Mouse (Mus musculus) neural tube, embryonic 15.5 days (tissue): Measurements from ENCODE around the gene Mmp14. TPM values are rescaled to one million over a fixed set of nuclear protein-coding genes. Genes with fewer than 3 reads are reported as not detected.
A peak's percentile ranks its signal among the peaks of the same experiment; 100 is the strongest.

Source experiments
- ATAC-seq: fragments of 200-750 bp; cut with Nextera tagmentation; 2 replicates; pipeline ENCODE4 v1.8.0; 2017; ENCODE audit warnings: mild to moderate bottlenecking, moderate TSS enrichment, moderate library complexity; ENCODE audit not compliant: low FRiP score
- H3K27ac ChIP-seq: fragments of 300-500 bp; sonication (generic); replicated peaks from 2 replicates; pipeline ENCODE4 v1.5.1; 2015; ENCODE audit warnings: mild to moderate bottlenecking, inconsistent platforms
- H3K27me3 ChIP-seq: fragments of 300-500 bp; sonication (generic); replicated peaks from 2 replicates; pipeline ENCODE4 v1.6.1; 2015; ENCODE audit warnings: inconsistent platforms
- H3K36me3 ChIP-seq: fragments of 300-500 bp; sonication (generic); 2 replicates; pipeline ENCODE4 v1.6.1; 2015; ENCODE audit warnings: inconsistent platforms
- H3K4me1 ChIP-seq: fragments of 300-500 bp; sonication (generic); 2 replicates; pipeline ENCODE4 v1.6.1; 2015; ENCODE audit warnings: inconsistent platforms
- H3K4me2 ChIP-seq: fragments of 300-500 bp; sonication (generic); 2 replicates; pipeline ENCODE4 v1.6.1; 2015; ENCODE audit warnings: inconsistent platforms, mild to moderate bottlenecking, moderate library complexity
- H3K4me3 ChIP-seq: fragments of 300-500 bp; sonication (generic); replicated peaks from 2 replicates; pipeline ENCODE4 v1.5.1; 2015; ENCODE audit warnings: mild to moderate bottlenecking, inconsistent platforms
- H3K9ac ChIP-seq: fragments of 300-500 bp; sonication (generic); replicated peaks from 2 replicates; pipeline ENCODE4 v1.6.1; 2015; ENCODE audit warnings: mild to moderate bottlenecking, inconsistent platforms
- H3K9me3 ChIP-seq: fragments of 300-500 bp; sonication (generic); replicated peaks from 2 replicates; pipeline ENCODE4 v1.6.1; 2016; ENCODE audit warnings: inconsistent platforms
- WGBS: fragments of 180-500 bp; shearing (Covaris S2); methylation state at CpG from one replicate; pipeline ENCODE4 v1.1.7; 2015; ENCODE audit warnings: mixed read lengths; 5-methylcytosine and 5-hydroxymethylcytosine counted together
- polyA plus RNA-seq: library from polyadenylated mRNA; unstranded; fragments of >200 nt; fragmentation: Nextera tagmentation; extraction: Ambion mirVana; gene quantifications from 2 replicates; pipeline ENCODE4 v1.2.1, GENCODE M21; 2015

Gene Mmp14
- polyA plus RNA-seq, 1 experiment from 2014 or later = 40.7 TPM

DNA sequence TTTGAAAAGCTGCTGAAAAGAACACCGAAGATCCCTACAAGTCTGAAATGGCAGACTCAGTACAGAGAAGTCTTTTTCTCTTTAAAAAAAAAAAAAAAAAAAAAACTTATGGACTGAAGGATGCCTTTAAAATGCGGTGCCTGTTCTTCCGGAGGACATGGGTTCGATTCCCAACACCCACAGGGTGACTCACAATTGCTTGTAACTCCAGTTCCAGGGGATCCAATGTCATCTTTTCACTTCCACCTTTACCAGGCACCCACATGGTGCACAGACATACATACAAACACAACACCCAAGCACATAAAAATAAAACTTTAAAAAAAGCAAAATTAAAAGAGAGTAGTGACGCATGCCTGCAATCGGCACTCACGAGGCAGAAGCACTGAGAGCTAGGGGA is 3.7 kb upstream of the Mmp14 start:
- Histone ChIP-seq H3K4me1 (peaks cover 61% of the 10 kb centered on the region), H3K9ac (peak overlapping the region; percentile 83; the same call in 1 of the 2 replicates), H3K27ac (no peak overlapping the region), H3K9me3 (no peaks in the 10 kb centered on the region; the same call in 1 of the 2 replicates), H3K27me3 (peaks cover 10% of the 10 kb centered on the region; the same call in 1 of the 2 replicates), H3K4me2 (peak overlapping the region; percentile 66), H3K36me3 (peaks cover 13% of the 10 kb centered on the region; the same call in 1 of the 2 replicates), H3K4me3 (peak overlapping the region; percentile 89)
- 93% methylated on average over 7 of the region's 7 CpGs for WGBS
- no peak for ATAC-seq

DNA sequence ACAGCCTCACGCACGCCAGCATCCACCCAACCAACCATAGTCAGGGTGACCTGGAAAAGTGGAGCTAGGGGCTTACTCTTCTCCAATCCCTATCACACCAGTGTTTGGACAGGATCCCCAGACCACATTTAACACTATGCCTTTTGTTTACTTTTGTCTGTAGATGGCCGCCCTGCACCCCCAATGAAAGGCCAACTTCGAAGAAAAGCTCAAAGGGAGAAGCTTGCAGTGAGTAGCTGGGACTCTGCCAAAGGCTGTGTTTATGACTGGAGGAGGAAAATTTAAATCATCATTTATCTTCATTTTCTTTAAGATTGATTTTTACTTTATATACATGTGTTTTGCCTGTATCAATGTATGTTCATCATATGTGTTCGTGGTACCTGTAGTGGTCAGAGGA is 3.0 kb upstream of the Mmp14 start:
- Histone ChIP-seq H3K4me2 (no peak overlapping the region), H3K4me3 (no peak overlapping the region), H3K4me1 (peaks cover 67% of the 10 kb centered on the region), H3K27ac (no peak overlapping the region), H3K27me3 (peaks cover 14% of the 10 kb centered on the region; the same call in 1 of the 2 replicates), H3K36me3 (peaks cover 13% of the 10 kb centered on the region; the same call in 1 of the 2 replicates), H3K9me3 (no peaks in the 10 kb centered on the region; the same call in 1 of the 2 replicates), H3K9ac (no peak overlapping the region)
- ATAC-seq = no peak
- 96% methylated on average over 5 of the region's 5 CpGs for whole genome bisulfite sequencing

DNA sequence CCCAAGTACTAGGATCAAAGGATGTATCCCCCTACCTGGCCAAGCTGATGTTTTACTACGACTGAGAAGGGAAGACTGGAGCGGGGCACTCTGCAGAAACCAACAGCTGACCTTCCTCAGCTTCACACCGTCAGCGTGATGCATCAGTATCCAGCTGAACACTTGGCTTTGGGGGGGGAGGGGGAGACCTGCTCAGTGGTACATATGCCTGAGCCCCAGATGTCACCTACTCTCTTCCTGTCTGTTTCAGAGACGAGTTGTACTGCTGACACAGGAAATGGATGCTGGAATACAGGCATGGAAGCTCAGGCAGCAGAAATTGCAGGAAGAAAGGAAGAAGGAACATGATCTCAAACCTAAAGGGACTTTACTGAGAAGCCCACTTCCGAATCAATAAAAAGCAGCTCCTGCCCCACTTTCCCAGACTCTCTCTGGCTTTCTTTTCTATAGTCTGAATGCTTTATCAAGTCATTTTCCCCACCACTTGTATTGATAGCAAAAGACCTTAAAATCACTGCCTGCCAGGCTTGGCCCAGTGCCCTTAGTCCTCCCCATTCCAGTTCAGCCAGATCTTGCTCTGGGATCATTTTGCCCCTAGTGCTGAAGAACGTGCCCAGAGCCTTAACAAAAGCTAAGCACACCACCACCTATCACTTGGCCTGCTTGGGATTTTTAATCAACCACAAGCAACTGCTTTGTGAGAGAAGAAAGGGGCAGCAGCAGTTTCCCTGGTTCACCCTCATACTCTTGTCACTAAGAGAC is 1.9 kb upstream of the Mmp14 start:
- Histone ChIP-seq H3K9ac (no peak overlapping the region), H3K4me1 (peaks cover 77% of the 10 kb centered on the region)
- 55% methylated on average over 7 of the region's 7 CpGs for WGBS

DNA sequence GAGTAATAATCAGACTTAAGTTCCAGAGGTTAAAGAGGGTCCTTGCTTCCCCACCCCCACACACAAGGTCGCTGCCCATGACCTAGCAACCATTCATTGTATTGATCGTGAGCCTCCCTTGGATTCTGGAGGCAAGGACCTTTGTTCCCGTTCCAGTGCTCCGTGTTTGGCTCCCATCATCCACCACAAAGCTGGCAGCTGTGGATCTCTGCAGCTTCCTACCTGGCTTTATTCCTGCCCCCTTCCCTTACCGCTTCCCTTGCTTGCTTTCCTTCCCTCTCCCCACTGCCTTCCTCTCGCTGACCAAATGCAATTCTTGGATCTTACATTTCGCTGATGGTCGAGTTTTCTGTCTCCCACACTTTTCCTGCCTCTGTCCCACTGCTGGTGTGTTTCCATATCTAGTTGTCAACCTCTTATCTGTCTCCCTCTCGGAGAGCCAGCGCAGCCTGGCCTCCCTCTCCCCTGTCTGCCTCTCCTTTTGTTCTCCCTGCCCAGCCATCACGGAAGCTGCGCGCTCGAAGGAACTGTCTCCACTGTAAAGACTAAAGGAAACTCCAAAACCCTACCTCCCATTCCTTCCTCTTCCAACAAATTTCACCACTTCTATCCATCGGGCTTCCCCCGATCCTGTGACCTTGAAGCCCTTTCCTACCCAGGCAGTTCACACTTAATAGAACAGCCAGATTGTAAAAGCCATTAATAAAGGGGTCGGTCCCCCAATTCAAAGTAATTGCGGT is 836 bp upstream of the Mmp14 start:
- H3K4me2 ChIP-seq = peak overlapping the region; percentile 75
- peak overlapping the region; percentile 86 for H3K27ac ChIP-seq
- ATAC-seq = no peak
- peaks cover 13% of the 10 kb centered on the region; the same call in 1 of the 2 replicates for H3K36me3 ChIP-seq
- H3K4me3 ChIP-seq = peak overlapping the region; percentile 53
- H3K27me3 ChIP-seq = peaks cover 14% of the 10 kb centered on the region; the same call in 1 of the 2 replicates
- H3K9me3 ChIP-seq = no peaks in the 10 kb centered on the region
- H3K4me1 ChIP-seq = peaks cover 73% of the 10 kb centered on the region
- H3K9ac ChIP-seq = peak overlapping the region; percentile 64
- 8% methylated on average over 18 of the region's 18 CpGs for WGBS

More for the DNA sequence above, 1.9 kb upstream of the Mmp14 start:
- Histone ChIP-seq H3K9me3 (no peaks in the 10 kb centered on the region), H3K4me3 (no peak overlapping the region), H3K27me3 (peaks cover 14% of the 10 kb centered on the region; the same call in 1 of the 2 replicates), H3K27ac (peak overlapping the region; percentile 86), H3K4me2 (peak overlapping the region; percentile 75; the same call in 1 of the 2 replicates), H3K36me3 (peaks cover 13% of the 10 kb centered on the region; the same call in 1 of the 2 replicates)
- no peak for ATAC-seq

DNA sequence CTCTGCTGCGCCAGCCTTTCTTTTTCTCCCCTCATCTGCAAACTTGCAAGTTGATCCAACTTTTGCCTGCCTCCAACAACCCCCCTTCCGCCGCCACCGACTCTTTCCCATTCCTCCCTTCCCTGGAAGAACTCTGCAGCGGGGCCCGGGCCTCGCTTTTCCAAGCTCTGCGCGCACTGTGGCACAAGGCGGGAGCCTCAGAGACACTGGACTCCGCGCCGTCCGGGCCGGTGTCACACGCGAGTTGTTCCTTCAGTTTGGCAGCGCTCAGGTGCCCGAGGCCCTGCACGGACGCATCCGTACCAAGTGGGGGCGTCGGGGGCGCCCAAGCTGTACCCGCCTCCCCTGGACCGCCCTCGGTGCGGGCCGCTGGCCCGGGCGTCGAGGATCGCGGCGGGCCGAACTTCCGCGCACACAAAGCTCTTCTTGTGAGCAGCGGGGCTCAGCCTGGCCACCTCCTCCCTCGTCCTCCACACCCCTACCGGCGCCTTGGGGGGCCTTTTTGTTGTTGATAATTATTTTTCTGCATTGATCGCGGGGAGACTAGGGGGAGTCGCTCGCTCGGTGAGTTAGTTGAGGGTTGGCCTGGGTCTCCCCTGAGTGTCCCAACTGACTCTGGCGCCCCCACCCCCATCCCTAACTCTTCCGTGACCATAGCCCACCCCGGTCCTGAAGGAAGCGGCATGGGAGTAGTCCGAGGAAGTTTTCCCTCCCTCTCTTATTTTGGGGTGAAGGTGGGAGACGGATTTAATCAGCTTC is 845 bp downstream of the Mmp14 start:
- 3% methylated on average over 52 of the region's 54 CpGs for WGBS
- H3K9ac ChIP-seq = peak overlapping the region; percentile 64
- H3K9me3 ChIP-seq = no peaks in the 10 kb centered on the region
- peaks cover 13% of the 10 kb centered on the region; the same call in 1 of the 2 replicates for H3K36me3 ChIP-seq
- no peak for ATAC-seq
- H3K27me3 ChIP-seq = peaks cover 14% of the 10 kb centered on the region; the same call in 1 of the 2 replicates
- H3K4me3 ChIP-seq = peak overlapping the region; percentile 53
- H3K4me2 ChIP-seq = peak overlapping the region; percentile 75
- H3K27ac ChIP-seq = peak overlapping the region; percentile 86
- H3K4me1 ChIP-seq = peaks cover 65% of the 10 kb centered on the region

DNA sequence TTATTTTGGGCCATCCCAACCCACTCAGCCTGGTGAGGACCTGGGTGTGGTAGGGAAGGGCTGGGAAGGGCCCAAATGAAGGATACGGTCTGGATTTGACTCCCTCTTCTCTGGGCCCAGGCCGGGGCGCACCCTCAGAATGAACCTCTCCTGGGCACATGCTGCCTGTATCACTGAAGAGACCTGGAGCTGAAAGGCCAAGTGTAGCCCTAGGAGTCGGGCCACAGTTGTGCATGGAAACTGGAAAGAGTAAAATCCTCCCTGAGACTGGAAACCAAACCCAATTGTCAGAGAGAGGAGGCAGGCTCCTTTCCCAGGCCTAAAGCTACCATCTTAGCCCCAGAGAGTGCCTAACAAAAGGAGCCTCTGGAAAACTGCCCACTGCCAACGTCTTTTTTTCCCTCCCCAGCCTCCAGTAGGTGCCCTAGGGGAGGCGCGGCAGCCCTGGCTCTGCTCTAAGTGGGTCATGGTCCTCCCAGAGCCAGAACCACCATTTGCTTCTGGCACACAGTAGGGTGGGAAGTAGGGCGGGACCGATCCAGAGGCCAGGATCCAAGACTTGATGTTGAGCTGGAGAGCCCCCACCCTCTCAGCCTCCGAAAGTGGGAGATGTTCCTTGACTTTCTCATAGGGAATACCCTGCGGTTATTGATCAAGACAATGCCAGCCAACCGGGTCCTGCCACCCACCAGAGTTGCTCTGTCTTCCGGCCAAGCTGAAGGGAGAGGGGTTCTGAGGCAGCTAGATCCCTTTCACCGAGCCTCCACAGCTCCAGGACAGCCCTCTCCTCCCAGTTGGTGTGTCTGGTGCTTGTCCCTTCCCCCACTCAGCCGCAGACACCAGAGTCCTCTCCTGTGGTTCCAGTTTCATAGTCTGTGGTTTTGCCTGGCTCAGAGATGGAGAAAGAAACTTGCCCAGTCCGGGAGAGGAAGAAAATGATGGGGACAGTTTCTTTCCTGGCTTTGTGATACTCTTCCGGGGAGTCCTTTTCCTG is 1.7 kb downstream of the Mmp14 start:
- H3K36me3 ChIP-seq = peaks cover 13% of the 10 kb centered on the region; the same call in 1 of the 2 replicates
- peak overlapping the region; percentile 86 for H3K27ac ChIP-seq
- ATAC-seq = peak; percentile 33; the same call in 1 of the 2 replicates
- H3K4me2 ChIP-seq = peak overlapping the region; percentile 75
- peak overlapping the region; percentile 53 for H3K4me3 ChIP-seq
- peaks cover 56% of the 10 kb centered on the region for H3K4me1 ChIP-seq
- no peaks in the 10 kb centered on the region for H3K9me3 ChIP-seq
- peak overlapping the region; percentile 64 for H3K9ac ChIP-seq
- H3K27me3 ChIP-seq = peaks cover 14% of the 10 kb centered on the region; the same call in 1 of the 2 replicates
- WGBS = 45% methylated on average over 17 of the region's 17 CpGs

DNA sequence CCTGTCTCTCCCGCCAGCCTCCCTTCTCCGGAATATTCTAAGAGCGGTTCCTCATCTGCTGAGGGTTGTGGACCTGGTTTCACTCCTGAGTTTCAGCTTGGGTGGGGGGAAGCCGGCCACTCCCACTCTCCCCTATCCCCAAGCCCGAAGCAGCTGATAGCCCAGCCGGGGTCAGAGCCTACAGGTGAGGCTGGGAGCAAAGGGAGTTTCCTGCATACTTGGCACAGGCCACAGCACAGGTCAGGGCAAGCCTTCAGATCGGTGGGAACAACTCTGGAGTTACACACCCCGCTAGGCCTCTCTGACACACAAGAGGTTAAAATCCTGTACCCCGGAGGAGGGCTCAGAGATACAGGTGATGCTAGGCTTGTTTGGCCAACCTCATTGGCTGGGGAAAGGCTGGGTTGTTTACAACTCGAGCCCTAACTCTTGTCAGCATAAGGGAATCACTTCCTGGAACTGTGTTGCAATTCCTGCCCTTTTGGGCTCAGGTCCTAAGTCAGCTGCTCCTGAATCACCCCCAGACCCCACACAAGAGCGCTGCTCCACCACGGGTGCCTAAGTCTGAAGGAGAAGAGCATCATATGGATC is 2.6 kb downstream of the Mmp14 start:
- H3K9me3 ChIP-seq = no peaks in the 10 kb centered on the region
- no peak for ATAC-seq
- H3K4me1 ChIP-seq = peaks cover 50% of the 10 kb centered on the region
- H3K27me3 ChIP-seq = peaks cover 14% of the 10 kb centered on the region; the same call in 1 of the 2 replicates
- H3K36me3 ChIP-seq = peaks cover 8% of the 10 kb centered on the region; the same call in 1 of the 2 replicates
- peak overlapping the region; percentile 53 for H3K4me3 ChIP-seq
- peak overlapping the region; percentile 75 for H3K4me2 ChIP-seq
- WGBS = 72% methylated on average over 12 of the region's 12 CpGs
- H3K9ac ChIP-seq = 0 out of 2 replicates have a peak overlapping the region, but pooled peaks have one; percentile 10
- H3K27ac ChIP-seq = peak overlapping the region; percentile 86; the same call in 1 of the 2 replicates

DNA sequence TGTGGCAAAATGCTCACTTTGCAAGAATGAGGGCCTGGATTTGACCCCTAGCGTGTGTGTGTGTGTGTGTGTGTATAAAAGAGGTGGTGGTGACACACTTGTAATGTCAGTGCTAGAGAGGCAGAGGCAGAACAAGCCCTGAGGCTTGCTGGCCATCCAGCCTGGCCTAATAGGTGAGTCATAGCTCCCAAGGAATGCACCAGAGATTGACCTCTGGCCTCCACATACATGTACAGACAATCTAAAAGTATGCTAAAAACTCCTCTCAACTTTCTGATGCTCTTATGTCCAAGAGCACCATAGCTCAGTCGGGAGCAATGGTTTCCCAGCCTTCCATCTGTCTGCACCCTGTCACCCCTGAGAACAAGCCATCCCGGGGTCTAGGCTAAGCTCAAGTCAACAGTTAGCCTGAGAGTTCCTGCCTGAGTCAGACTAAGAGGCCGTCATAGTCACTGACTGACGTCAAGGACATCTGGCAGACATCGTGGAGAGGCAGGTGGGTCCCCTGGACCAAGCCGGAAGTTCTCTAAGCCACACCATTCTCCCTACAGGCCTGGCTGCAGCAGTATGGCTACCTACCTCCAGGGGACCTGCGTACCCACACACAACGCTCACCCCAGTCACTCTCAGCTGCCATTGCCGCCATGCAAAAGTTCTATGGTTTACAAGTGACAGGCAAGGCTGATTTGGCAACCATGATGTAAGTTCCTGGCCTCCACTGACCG is 3.9 kb downstream of the Mmp14 start:
- H3K4me1 ChIP-seq = peaks cover 39% of the 10 kb centered on the region
- H3K4me2 ChIP-seq = no peak overlapping the region
- H3K27me3 ChIP-seq = peaks cover 8% of the 10 kb centered on the region; the same call in 1 of the 2 replicates
- no peak overlapping the region for H3K4me3 ChIP-seq
- WGBS = 92% methylated on average over 11 of the region's 11 CpGs
- no peak overlapping the region for H3K9ac ChIP-seq
- no peak for ATAC-seq
- no peak overlapping the region for H3K27ac ChIP-seq
- no peaks in the 10 kb centered on the region for H3K36me3 ChIP-seq
- H3K9me3 ChIP-seq = no peaks in the 10 kb centered on the region

DNA sequence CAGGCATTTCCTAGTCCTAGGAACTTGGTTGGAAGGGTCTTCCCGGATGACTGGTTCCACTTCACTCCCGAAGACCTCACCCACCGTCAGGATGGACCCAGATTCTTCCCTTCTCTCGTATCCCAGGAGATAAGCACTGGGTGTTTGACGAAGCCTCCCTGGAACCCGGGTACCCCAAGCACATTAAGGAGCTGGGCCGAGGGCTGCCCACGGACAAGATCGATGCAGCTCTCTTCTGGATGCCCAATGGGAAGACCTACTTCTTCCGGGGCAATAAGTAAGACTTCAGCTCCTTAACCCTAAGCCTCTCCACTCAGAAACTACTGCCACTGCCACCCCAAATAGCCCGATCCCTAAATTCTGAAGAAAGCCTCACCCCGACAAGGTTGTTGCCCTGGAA is 7.7 kb downstream of the Mmp14 start:
- Histone ChIP-seq H3K4me1 (0 out of 2 replicates have a peak, but pooled peaks cover 2% of the 10 kb centered on the region), H3K4me2 (no peak overlapping the region), H3K9me3 (no peaks in the 10 kb centered on the region), H3K27ac (no peak overlapping the region), H3K9ac (no peak overlapping the region), H3K27me3 (no peaks in the 10 kb centered on the region), H3K4me3 (no peak overlapping the region), H3K36me3 (no peaks in the 10 kb centered on the region)
- no peak for ATAC-seq
- 84% methylated on average over 12 of the region's 12 CpGs for WGBS
